In the genomic region with DNA sequence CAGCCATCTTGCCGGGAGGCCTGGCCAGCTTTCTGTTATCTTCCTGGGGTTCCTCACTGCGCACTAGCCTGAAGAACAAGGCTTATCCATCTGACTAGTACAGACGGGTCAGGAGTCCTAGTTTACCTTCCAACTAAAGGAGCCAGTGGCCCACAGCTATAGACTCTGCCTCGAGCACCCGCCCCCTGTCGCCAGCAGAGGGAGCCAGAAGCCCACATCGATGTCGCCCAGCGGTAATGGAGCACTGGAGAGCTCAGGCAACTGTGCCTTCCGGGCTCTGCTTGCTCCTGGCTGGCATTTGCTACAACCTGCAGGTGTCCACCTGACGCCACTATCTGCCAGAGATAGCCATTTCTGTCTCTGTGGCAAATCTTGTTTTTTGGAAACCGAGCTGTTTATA, we compare ENCODE assay signal across 9 mouse cellular contexts. TPM values are rescaled to one million over a fixed set of nuclear protein-coding genes. Genes with fewer than 3 reads are reported as not detected.
A peak's percentile ranks its signal among the peaks of the same experiment; 100 is the strongest.
DNase-seq lines count a peak whose midpoint lies in the region; ATAC-seq and TF ChIP-seq lines count a peak whose summit lies in the region.
"Had no signal": no experiment of that assay in that cellular context is flagged by ENCODE, and none has a peak within 500 bp of the region (broad histone marks: within the 10 kb centered on the region; RNA-seq: fewer than 3 reads in every experiment).

No protein-coding gene starts in this region.

- no peaks in the 10 kb centered on the region for H3K9me3 ChIP-seq in hindbrain, embryonic 16.5 days (ENCODE audit: control insufficient read depth, low read length)
- H3K9me3 ChIP-seq: limb, embryonic 15.5 days had no signal

- POLR2A ChIA-PET in Patski (lab: Charles Lee), result interaction anchor here (1.0 kb wide), 1 partner anchor 66 kb away, joined by 3 read pairs; no protein-coding TSS in a partner anchor

- 12% methylated on average over 12 of the region's 12 CpGs for WGBS in hindbrain, embryonic 16.5 days

- no peak for TF ChIP-seq CTCF in Patski (IDR thresholded peaks at IDR 0.05)

- no peak overlapping the region for H3K4me2 ChIP-seq in hindbrain, embryonic 16.5 days (ENCODE audit: low read length)
- H3K4me2 ChIP-seq: limb, embryonic 15.5 days had no signal

- H3K27ac ChIP-seq in hindbrain, embryonic 16.5 days (ENCODE audit: low read depth, low read length), result no peak overlapping the region
- H3K27ac ChIP-seq: limb, embryonic 15.5 days had no signal

- peak; percentile 63 for ATAC-seq in Patski
- ATAC-seq in hindbrain, embryonic 16.5 days, result peak; percentile 86
- peak; percentile 86 for ATAC-seq in megakaryocyte-erythroid progenitor cell, adult 5-6 weeks (replicated peaks; ENCODE audit: low FRiP score, low TSS enrichment, poor library complexity, severe bottlenecking)

- CTCF ChIA-PET in Patski (lab: Charles Lee), result interaction anchor here (1.0 to 2.7 kb wide), 14 partner anchors 10 to 84 kb away, joined by 3 to 23 read pairs (median 4); partner anchors contain the start of genes Fdxr and Grin2c

- no peak overlapping the region for H3K4me3 ChIP-seq in hindbrain, embryonic 16.5 days (ENCODE audit: low read length)
- H3K4me3 ChIP-seq: limb, embryonic 15.5 days had no signal

- DNase-seq in Patski (ENCODE audit: low read depth, low spot score), result no peak
- DNase-seq in cerebellum, postnatal 10 days, result peak; percentile 95
- peak; percentile 67 to 78 for DNase-seq in frontal cortex, postnatal 25 days (ENCODE audit: low spot score in 2 of 2)
- DNase-seq in left cerebral cortex, postnatal 10 days (ENCODE audit: extremely low spot score in 1 of 2, low spot score in 2 of 2), result peak; percentile 69 to 83
- peak; percentile 88 for DNase-seq in right cerebral cortex, postnatal 14 days
- DNase-seq in urinary bladder, postnatal 14 days (ENCODE audit: low spot score), result peak; percentile 77

- H3K36me3 ChIP-seq in hindbrain, embryonic 16.5 days (ENCODE audit: control insufficient read depth, insufficient read depth, low read length), result peaks cover 20% of the 10 kb centered on the region

- in situ Hi-C loops in Patski (cut with MboI; ENCODE audit: low pct_unique_long_range_greater_than_20kb), result loop anchor here (5.0 kb wide), 1 partner anchor 70 kb away; no protein-coding TSS in a partner anchor

- intact Hi-C loops in left cerebral cortex, postnatal 10 days (cut with DNase I), result loop anchor here (10.0 kb wide), 1 partner anchor 152 kb away; no protein-coding TSS in a partner anchor

- no peak overlapping the region for H3K9ac ChIP-seq in hindbrain, embryonic 16.5 days (ENCODE audit: low read depth, low read length)
- H3K9ac ChIP-seq: limb, embryonic 15.5 days had no signal

- H3K27me3 ChIP-seq in Patski, result no peaks in the 10 kb centered on the region
- no peaks in the 10 kb centered on the region for H3K27me3 ChIP-seq in hindbrain, embryonic 16.5 days (replicated peaks; ENCODE audit: control insufficient read depth, insufficient read depth, low read length)

- H3K4me1 ChIP-seq in hindbrain, embryonic 16.5 days (ENCODE audit: control insufficient read depth, insufficient read depth, low read depth, low read length), result no peaks in the 10 kb centered on the region
- H3K4me1 ChIP-seq: limb, embryonic 15.5 days had no signal

RNA-seq across cellular contexts. Expression of gene Nat9, which starts 14.7 kb away (rescaled TPM):
- 28.0 TPM for polyA plus RNA-seq in Patski (2021)
- polyA plus RNA-seq in hindbrain, embryonic 16.5 days (2015; fragmentation: Nextera tagmentation; extraction: Ambion mirVana), result 20.9 and 24.6 TPM in 2 replicates
- total RNA-seq in left cerebral cortex, postnatal 10 days (2021), result 10 to 100 TPM; 14.5 to 16.6 TPM
- total RNA-seq in megakaryocyte-erythroid progenitor cell, adult 5-6 weeks (2014; fragmentation: Nextera tagmentation), result 15.0 and 24.9 TPM in 2 replicates
- 19.4 and 51.5 TPM in 2 replicates for total RNA-seq in megakaryocyte-erythroid progenitor cell, adult 5-6 weeks (2017)

RNA-seq across cellular contexts. Expression of gene Tmem104, which starts 15.0 kb away (rescaled TPM):
- polyA plus RNA-seq in Patski (2021), result 10.2 TPM
- 12.3 and 13.1 TPM in 2 replicates for polyA plus RNA-seq in hindbrain, embryonic 16.5 days (2015; fragmentation: Nextera tagmentation; extraction: Ambion mirVana)
- total RNA-seq in left cerebral cortex, postnatal 10 days (2021), result 10 to 100 TPM; 19.9 to 20.3 TPM
- total RNA-seq in megakaryocyte-erythroid progenitor cell, adult 5-6 weeks (2014; fragmentation: Nextera tagmentation), result 5.0 and 10.1 TPM in 2 replicates
- total RNA-seq in megakaryocyte-erythroid progenitor cell, adult 5-6 weeks (2017), result 1.8 and 7.9 TPM in 2 replicates

RNA-seq across cellular contexts. Expression of gene Slc9a3r1, which starts 39.2 kb away (rescaled TPM):
- polyA plus RNA-seq in Patski (2021), result 98.7 TPM
- 81.5 and 93.4 TPM in 2 replicates for polyA plus RNA-seq in hindbrain, embryonic 16.5 days (2015; fragmentation: Nextera tagmentation; extraction: Ambion mirVana)
- 10 to 100 TPM; 53.7 to 56.0 TPM for total RNA-seq in left cerebral cortex, postnatal 10 days (2021)
- 20.4 and 22.2 TPM in 2 replicates for total RNA-seq in megakaryocyte-erythroid progenitor cell, adult 5-6 weeks (2014; fragmentation: Nextera tagmentation)
- total RNA-seq in megakaryocyte-erythroid progenitor cell, adult 5-6 weeks (2017), result 25.9 and 28.3 TPM in 2 replicates
